Comparison of ENCODE assay signal across 13 mouse cellular contexts in genomic region chr13:111309848-111310692, GRCm38 (mm10). TPM values are rescaled to one million over a fixed set of nuclear protein-coding genes. Genes with fewer than 3 reads are reported as not detected.
DNase-seq lines count a peak whose midpoint lies in the region; ATAC-seq lines count a peak whose summit lies in the region.
"Had no signal": no experiment of that assay in that cellular context is flagged by ENCODE, and none has a peak within 500 bp of the region (broad histone marks: within the 10 kb centered on the region; RNA-seq: fewer than 3 reads in every experiment).

No protein-coding gene starts in this region.

- no peak overlapping the region for H3K4me3 ChIP-seq in neural tube, embryonic 12.5 days
- H3K4me3 ChIP-seq: limb, embryonic 13.5 days; megakaryocyte, embryonic 14.5 days had no signal

- H3K4me2 ChIP-seq in neural tube, embryonic 12.5 days (replicated peaks) = no peak overlapping the region
- H3K4me2 ChIP-seq: limb, embryonic 13.5 days had no signal

- H3K27me3 ChIP-seq in neural tube, embryonic 12.5 days (replicated peaks) = no peaks in the 10 kb centered on the region
- H3K27me3 ChIP-seq: limb, embryonic 13.5 days; megakaryocyte, embryonic 14.5 days had no signal

- no peaks in the 10 kb centered on the region for H3K4me1 ChIP-seq in neural tube, embryonic 12.5 days
- H3K4me1 ChIP-seq: limb, embryonic 13.5 days; megakaryocyte, embryonic 14.5 days had no signal

- no peak overlapping the region for H3K9ac ChIP-seq in neural tube, embryonic 12.5 days
- H3K9ac ChIP-seq: limb, embryonic 13.5 days had no signal

- no peak for DNase-seq in neural tube, embryonic 10.5 days (ENCODE audit: extremely low spot score, low spot score)
- DNase-seq in frontal cortex, adult 2 months (ENCODE audit: extremely low spot score in 1 of 2, low spot score in 1 of 2) = peak; percentile 38 to 63
- peak; percentile 31 to 76 for DNase-seq in left cerebral cortex, postnatal 25 days (ENCODE audit: low spot score in 2 of 2)
- peak; percentile 18 for DNase-seq in right cerebral cortex, postnatal 4 days
- DNase-seq in embryo, embryonic 11 days = no peak
- DNase-seq in gastrocnemius, postnatal 14 days = no peak
- no peak for DNase-seq in testis, postnatal 14 days (ENCODE audit: low spot score)

- no peak overlapping the region for H3K27ac ChIP-seq in neural tube, embryonic 12.5 days
- H3K27ac ChIP-seq: limb, embryonic 13.5 days had no signal

- 72% methylated on average over 14 of the region's 14 CpGs for WGBS in neural tube, embryonic 12.5 days

- intact Hi-C loops in left cerebral cortex, postnatal 25 days (cut with DNase I) = loop anchor here (5.0 kb wide), 1 partner anchor 43 kb away; no protein-coding TSS in a partner anchor
- intact Hi-C loops in gastrocnemius, postnatal 14 days (cut with DNase I; ENCODE audit: low total_unique reads) = no loop called here

- peak; percentile 33; the same call in 1 of the 2 replicates for ATAC-seq in neural tube, embryonic 12.5 days (ENCODE audit: low FRiP score, low read depth)

- 0 out of 2 replicates have a peak, but pooled peaks cover 4% of the 10 kb centered on the region for H3K9me3 ChIP-seq in neural tube, embryonic 12.5 days
- H3K9me3 ChIP-seq: limb, embryonic 13.5 days had no signal

- H3K36me3 ChIP-seq in neural tube, embryonic 12.5 days = no peaks in the 10 kb centered on the region
- H3K36me3 ChIP-seq: limb, embryonic 13.5 days had no signal

RNA-seq across cellular contexts. Expression of gene Actbl2, which starts 55.3 kb away (rescaled TPM):
- polyA plus RNA-seq in neural tube, embryonic 12.5 days (2016; fragmentation: Nextera tagmentation; extraction: Ambion mirVana) = not detected in 2 replicates
- polyA plus RNA-seq in frontal cortex, adult 2 months (2012; rRNA removed) = 0.12 TPM in 1 of 2 replicates, not detected in the other
- not detected for total RNA-seq in left cerebral cortex, postnatal 25 days (2021)
- not detected for total RNA-seq in gastrocnemius, postnatal 14 days (2021)
- total RNA-seq: MEL had no signal
- polyA plus RNA-seq: heart, embryonic 16.5 days; limb, embryonic 13.5 days; spleen, adult 2 months had no signal

Comparison
In these comparisons a context has a peak if more than half of its experiments do, and no peak if none do; other contexts are left out.
1. DNase-seq: peak in frontal cortex, adult 2 months (2 of 2), left cerebral cortex, postnatal 25 days (2 of 2) and right cerebral cortex, postnatal 4 days (single experiment); none in neural tube, embryonic 10.5 days (single experiment), embryo, embryonic 11 days (single experiment), gastrocnemius, postnatal 14 days (single experiment) and testis, postnatal 14 days (single experiment).